Mouse (Mus musculus) stomach, postnatal 0 days (tissue): Measurements from ENCODE around the gene Tssc4. TPM values are rescaled to one million over a fixed set of nuclear protein-coding genes. Genes with fewer than 3 reads are reported as not detected.

Experiments used
- ATAC-seq: fragments of 200-750 bp; cut with Nextera tagmentation; 2 replicates; pipeline ENCODE4 v1.8.0; 2017; ENCODE audit not compliant: low FRiP score, low TSS enrichment
- DNase-seq: peaks from one replicate; pipeline ENCODE4 v3.0.0-alpha.2; 2016; ENCODE audit warnings: low spot score
- H3K27ac ChIP-seq: fragments of 300-500 bp; sonication (generic); replicated peaks from 2 replicates; pipeline ENCODE4 v1.5.1; 2014; ENCODE audit warnings: mild to moderate bottlenecking, control low read depth
- H3K27me3 ChIP-seq: fragments of 300-500 bp; sonication (generic); 2 replicates; pipeline ENCODE4 v1.6.1; 2014; ENCODE audit warnings: low read length; ENCODE audit not compliant: control insufficient read depth, insufficient read depth
- H3K36me3 ChIP-seq: fragments of 300-500 bp; sonication (generic); 2 replicates; pipeline ENCODE4 v1.6.1; 2014; ENCODE audit warnings: low read length, mixed read lengths; ENCODE audit not compliant: control insufficient read depth, insufficient read depth
- H3K4me1 ChIP-seq: fragments of 300-500 bp; sonication (generic); replicated peaks from 2 replicates; pipeline ENCODE4 v1.6.1; 2014; ENCODE audit warnings: antibody characterized with exemption; ENCODE audit not compliant: control insufficient read depth, insufficient read depth
- H3K4me2 ChIP-seq: fragments of 300-500 bp; sonication (generic); replicated peaks from 2 replicates; pipeline ENCODE4 v1.6.1; 2014; ENCODE audit warnings: low read depth, mild to moderate bottlenecking, control low read depth, moderate library complexity
- H3K4me3 ChIP-seq: fragments of 300-500 bp; sonication (generic); 2 replicates; pipeline ENCODE4 v1.5.1; 2014; ENCODE audit warnings: low read depth, low read length, control low read depth
- H3K9ac ChIP-seq: fragments of 300-500 bp; sonication (generic); 2 replicates; pipeline ENCODE4 v1.6.1; 2014; ENCODE audit warnings: mild to moderate bottlenecking, low read length, control low read depth, mixed read lengths
- H3K9me3 ChIP-seq: fragments of 300-500 bp; sonication (generic); 2 replicates; pipeline ENCODE4 v1.6.1; 2016; ENCODE audit warnings: low read length; ENCODE audit not compliant: control insufficient read depth
- CTCF ChIP-seq: IDR thresholded peaks from 2 replicates; pipeline ENCODE4 v1.5.1; 2016; ENCODE audit warnings: antibody characterized with exemption, low read depth, mild to moderate bottlenecking, moderate library complexity
- EP300 ChIP-seq: optimal IDR thresholded peaks from 2 replicates; pipeline ENCODE3; 2016; ENCODE audit warnings: antibody characterized with exemption
- WGBS: fragments of 180-500 bp; shearing (Covaris S2); extraction: QIAGEN DNeasy Blood & Tissue Kit; methylation state at CpG from one replicate; pipeline ENCODE4 v1.1.7; 2014; 5-methylcytosine and 5-hydroxymethylcytosine counted together
- polyA plus RNA-seq: library from polyadenylated mRNA; unstranded; fragments of >200 nt; fragmentation: Nextera tagmentation; extraction: Ambion mirVana; gene quantifications from 2 replicates; pipeline ENCODE4 v1.2.1, GENCODE M21; 2015

The Tssc4 gene
- polyA plus RNA-seq, 1 experiment from 2014 or later: 44.7 TPM

- ATAC-seq (no peak), DNase-seq (peak; percentile 12)
- Histone ChIP-seq H3K4me3 (peak overlapping the region; percentile 98), H3K36me3 (no peaks in the 10 kb centered on the region; the same call in 1 of the 2 replicates), H3K27me3 (no peaks in the 10 kb centered on the region), H3K4me2 (peak overlapping the region; percentile 92), H3K27ac (no peak overlapping the region; the same call in 1 of the 2 replicates), H3K9me3 (no peaks in the 10 kb centered on the region), H3K9ac (peak overlapping the region; percentile 96), H3K4me1 (peaks cover 34% of the 10 kb centered on the region)
- TF ChIP-seq CTCF (no peak), EP300 (no peak)
- 25% methylated on average over 3 of the region's 3 CpGs for WGBS
Measured at GRCm38 (mm10) chr7:143054612-143054965, 14.5 kb upstream of the Tssc4 start.

- no peak for ATAC-seq
- Histone ChIP-seq H3K27me3 (no peaks in the 10 kb centered on the region), H3K9ac (peak overlapping the region; percentile 96), H3K9me3 (no peaks in the 10 kb centered on the region), H3K4me1 (peaks cover 34% of the 10 kb centered on the region), H3K27ac (no peak overlapping the region; the same call in 1 of the 2 replicates), H3K36me3 (no peaks in the 10 kb centered on the region; the same call in 1 of the 2 replicates), H3K4me3 (peak overlapping the region; percentile 98), H3K4me2 (peak overlapping the region; percentile 92)
- DNase-seq: no peak
- 54% methylated on average over 3 of the region's 3 CpGs for whole genome bisulfite sequencing
- TF ChIP-seq EP300 (no peak), CTCF (no peak)
Measured at GRCm38 (mm10) chr7:143055001-143055400, 14.0 kb upstream of the Tssc4 start.

DNA sequence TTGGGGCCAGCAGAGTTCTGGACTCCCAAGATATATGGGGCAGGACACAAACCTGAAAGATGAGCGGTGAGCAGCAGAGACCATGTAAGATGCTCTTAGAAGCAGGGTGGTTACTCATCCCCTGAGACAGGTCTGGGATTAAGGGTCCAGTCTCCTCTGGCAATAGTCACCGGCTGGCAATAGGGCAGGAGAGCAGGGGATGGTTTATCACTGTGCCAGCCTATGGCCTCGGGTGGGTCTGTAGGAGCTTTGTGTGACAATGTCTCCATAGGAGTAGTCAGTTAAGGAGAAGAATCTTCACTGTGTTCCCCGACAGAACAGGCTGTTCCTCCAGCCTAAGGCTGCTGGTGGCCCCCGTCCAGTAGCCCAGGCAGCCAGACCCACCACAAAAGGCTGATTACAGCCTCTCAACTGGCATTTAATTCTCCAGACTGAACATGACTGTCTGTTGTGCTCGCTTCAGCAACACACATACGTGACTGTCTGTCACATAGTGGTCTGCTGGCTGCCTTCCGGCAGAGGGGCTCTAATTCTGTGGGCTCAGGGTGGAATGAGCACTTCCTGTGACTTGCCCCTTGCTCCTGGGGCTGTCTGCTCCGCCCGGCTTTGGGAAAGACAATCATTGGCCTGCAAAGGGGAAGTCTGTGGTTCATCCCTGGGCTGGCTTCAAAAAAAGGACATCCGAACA, 13.4 kb upstream of the Tssc4 start:
- no peaks in the 10 kb centered on the region for H3K9me3 ChIP-seq
- H3K4me1 ChIP-seq: peaks cover 34% of the 10 kb centered on the region
- peak overlapping the region; percentile 92 for H3K4me2 ChIP-seq
- 61% methylated on average over 11 of the region's 11 CpGs for WGBS
- H3K9ac ChIP-seq: peak overlapping the region; percentile 35
- peak overlapping the region; percentile 98 for H3K4me3 ChIP-seq
- H3K27ac ChIP-seq: 0 out of 2 replicates have a peak overlapping the region, but pooled peaks have one; percentile 8
- ATAC-seq: no peak
- H3K27me3 ChIP-seq: no peaks in the 10 kb centered on the region
- no peak for DNase-seq
- no peaks in the 10 kb centered on the region; the same call in 1 of the 2 replicates for H3K36me3 ChIP-seq
- TF ChIP-seq EP300 (no peak), CTCF (no peak)

DNA sequence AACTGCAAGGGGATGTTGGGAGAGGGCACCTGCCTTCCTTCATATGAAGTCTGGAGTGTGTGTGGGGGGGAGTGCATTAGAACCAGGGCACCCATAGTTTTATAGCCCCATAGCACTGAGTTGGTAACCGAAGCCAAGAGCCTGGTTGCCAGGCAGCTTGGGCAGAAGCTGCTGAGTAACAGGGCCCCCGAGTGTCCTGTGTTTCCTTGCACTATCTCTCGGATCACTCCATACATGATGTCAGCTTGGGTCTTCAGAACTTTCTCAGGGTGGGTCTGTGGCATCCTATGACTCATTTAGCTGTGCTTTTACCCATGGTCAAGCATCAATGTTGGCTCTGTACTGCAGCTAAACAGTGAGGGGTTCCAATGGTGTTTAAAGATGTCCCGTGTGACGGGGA, 12.0 kb upstream of the Tssc4 start:
- ATAC-seq (no peak), DNase-seq (no peak)
- 63% methylated on average over 5 of the region's 5 CpGs for WGBS
- H3K36me3 ChIP-seq: no peaks in the 10 kb centered on the region; the same call in 1 of the 2 replicates
- H3K27me3 ChIP-seq: no peaks in the 10 kb centered on the region
- H3K4me3 ChIP-seq: no peak overlapping the region
- no peak for TF ChIP-seq EP300
- TF ChIP-seq CTCF: no peak
- no peak overlapping the region for H3K9ac ChIP-seq
- H3K4me2 ChIP-seq: no peak overlapping the region
- peaks cover 34% of the 10 kb centered on the region for H3K4me1 ChIP-seq
- peak overlapping the region; percentile 30; the same call in 1 of the 2 replicates for H3K27ac ChIP-seq
- no peaks in the 10 kb centered on the region for H3K9me3 ChIP-seq

- ATAC-seq (no peak), DNase-seq (peak; percentile 54)
- H3K4me2 ChIP-seq: peak overlapping the region; percentile 32; the same call in 1 of the 2 replicates
- no peak for TF ChIP-seq CTCF
- TF ChIP-seq EP300: no peak
- H3K36me3 ChIP-seq: peaks cover 4% of the 10 kb centered on the region; the same call in 1 of the 2 replicates
- H3K27me3 ChIP-seq: no peaks in the 10 kb centered on the region
- no peak overlapping the region for H3K4me3 ChIP-seq
- no peaks in the 10 kb centered on the region for H3K9me3 ChIP-seq
- peaks cover 34% of the 10 kb centered on the region for H3K4me1 ChIP-seq
- 43% methylated on average over 9 of the region's 9 CpGs for WGBS
- H3K9ac ChIP-seq: peak overlapping the region; percentile 27; the same call in 1 of the 2 replicates
- peak overlapping the region; percentile 67 for H3K27ac ChIP-seq
Measured at GRCm38 (mm10) chr7:143057667-143058220, 11.3 kb upstream of the Tssc4 start.
